Mouse (Mus musculus) erythroblast, embryonic 14.5 days (primary cell): ENCODE measurements around the gene Zfp646.

Experiments
- GATA1 ChIP-seq: IDR thresholded peaks from 2 replicates; pipeline ENCODE4 v1.6.1; 2012; ENCODE audit warnings: low read length, inconsistent platforms, mixed read lengths
- TAL1 ChIP-seq: IDR thresholded peaks from 3 replicates; pipeline ENCODE4 v1.6.1; 2012; ENCODE audit warnings: low read length, inconsistent platforms, mixed read lengths

- TF ChIP-seq GATA1 (no peak), TAL1 (no peak)
These were observed 17.8 kb upstream of the Zfp646 start for GRCm38 (mm10) chr7:127858258-127858657.
